Mouse (Mus musculus) left cerebral cortex, adult 8-10 months (tissue): Measurements from ENCODE around the gene Wnt9a. TPM values are rescaled to one million over a fixed set of nuclear protein-coding genes. Genes with fewer than 3 reads are reported as not detected.
"Not testable (repeated sequence)": the region's sequence is repeated elsewhere in the genome, so short reads cannot be mapped to it uniquely, and the experiment has no call there.

Experiments used
- DNase-seq, 2 experiments: peaks; one replicate each; pipeline ENCODE4 v3.0.0; 2022; ENCODE audit warnings: low spot score in 2 of 2
- total RNA-seq, 4 experiments: library from RNA; stranded (reverse); gene quantifications; 2 replicates each; pipeline ENCODE4 v1.2.4; 2022

The Wnt9a gene
- 10 to 100 TPM; 14.1 to 15.6 (median 14.9) TPM for total RNA-seq

- no peak for DNase-seq
Measured at GRCm38 (mm10) chr11:59306461-59307421, at the start of gene Wnt9a. Gene Wnt9a, plus strand, starts transcription at chr11:59306928.

GRCm38 (mm10) chr11:59259647-59260046 is 47.1 kb upstream of the Wnt9a start:
- DNase-seq = no peak

- DNase-seq = no peak
Measured at GRCm38 (mm10) chr11:59260706-59261493, 45.8 kb upstream of the Wnt9a start.

- DNase-seq = no peak
Measured at GRCm38 (mm10) chr11:59262308-59262707, 44.4 kb upstream of the Wnt9a start.

- DNase-seq = no peak
Measured at GRCm38 (mm10) chr11:59263870-59264563, 42.7 kb upstream of the Wnt9a start.

- DNase-seq = no peak
Measured at GRCm38 (mm10) chr11:59264593-59264992, 42.1 kb upstream of the Wnt9a start.

- no peak for DNase-seq
Measured at GRCm38 (mm10) chr11:59265154-59265813, 41.4 kb upstream of the Wnt9a start.

GRCm38 (mm10) chr11:59266727-59267126 is 40.0 kb upstream of the Wnt9a start:
- DNase-seq = no peak

GRCm38 (mm10) chr11:59274184-59274583 is 32.5 kb upstream of the Wnt9a start:
- DNase-seq = no peak

GRCm38 (mm10) chr11:59276877-59277276 is 29.9 kb upstream of the Wnt9a start:
- DNase-seq = no peak

GRCm38 (mm10) chr11:59278047-59278446 is 28.7 kb upstream of the Wnt9a start:
- DNase-seq = no peak

- DNase-seq = no peak
Measured at GRCm38 (mm10) chr11:59282111-59282510, 24.6 kb upstream of the Wnt9a start.

- DNase-seq = no peak
Measured at GRCm38 (mm10) chr11:59282933-59283332, 23.8 kb upstream of the Wnt9a start.

GRCm38 (mm10) chr11:59284146-59284545 is 22.6 kb upstream of the Wnt9a start:
- no peak for DNase-seq

GRCm38 (mm10) chr11:59289706-59290105 is 17.0 kb upstream of the Wnt9a start:
- no peak for DNase-seq

- no peak for DNase-seq
Measured at GRCm38 (mm10) chr11:59290702-59291303, 15.9 kb upstream of the Wnt9a start, which contains the start of gene Wnt3a. Gene Wnt3a, minus strand, starts transcription at chr11:59290752.

- no peak for DNase-seq
Measured at GRCm38 (mm10) chr11:59293616-59294015, 13.1 kb upstream of the Wnt9a start.

- DNase-seq = no peak
Measured at GRCm38 (mm10) chr11:59297941-59298340, 8.8 kb upstream of the Wnt9a start.

- DNase-seq = no peak
Measured at GRCm38 (mm10) chr11:59300185-59300584, 6.5 kb upstream of the Wnt9a start.

GRCm38 (mm10) chr11:59301053-59301452 is 5.7 kb upstream of the Wnt9a start:
- DNase-seq = not testable (repeated sequence)
